Mouse (Mus musculus) neural tube, embryonic 12.5 days (tissue): ENCODE measurements at regions not wholly inside any gene's neighbourhood (a gene's known extent, or its start where the extent isn't known, plus 50 kb on each side); places are given as distances from the start of the nearest gene placed in this dataset.

Source experiments
- ATAC-seq: fragments of 200-750 bp; cut with Nextera tagmentation; 2 replicates; pipeline ENCODE4 v1.8.0; 2017; ENCODE audit warnings: low read depth, mild to moderate bottlenecking, moderate TSS enrichment, moderate library complexity; ENCODE audit not compliant: low FRiP score
- H3K27ac ChIP-seq: fragments of 300-500 bp; sonication (generic); 2 replicates; pipeline ENCODE4 v1.5.1; 2016
- H3K27me3 ChIP-seq: fragments of 300-500 bp; sonication (generic); replicated peaks from 2 replicates; pipeline ENCODE4 v1.6.1; 2016; ENCODE audit warnings: mild to moderate bottlenecking
- H3K36me3 ChIP-seq: fragments of 300-500 bp; sonication (generic); 2 replicates; pipeline ENCODE4 v1.6.1; 2016; ENCODE audit warnings: mild to moderate bottlenecking
- H3K4me1 ChIP-seq: fragments of 300-500 bp; sonication (generic); 2 replicates; pipeline ENCODE4 v1.6.1; 2016
- H3K4me2 ChIP-seq: fragments of 300-500 bp; sonication (generic); replicated peaks from 2 replicates; pipeline ENCODE4 v1.6.1; 2016; ENCODE audit warnings: mild to moderate bottlenecking
- H3K4me3 ChIP-seq: fragments of 300-500 bp; sonication (generic); 2 replicates; pipeline ENCODE4 v1.5.1; 2016
- H3K9ac ChIP-seq: fragments of 300-500 bp; sonication (generic); 2 replicates; pipeline ENCODE4 v1.6.1; 2016; ENCODE audit warnings: mild to moderate bottlenecking
- H3K9me3 ChIP-seq: fragments of 300-500 bp; sonication (generic); 2 replicates; pipeline ENCODE4 v1.6.1; 2016; ENCODE audit warnings: mild to moderate bottlenecking
- WGBS: fragments of 180-500 bp; shearing (Covaris S2); methylation state at CpG from one replicate; pipeline ENCODE4 v1.1.7; 2016; 5-methylcytosine and 5-hydroxymethylcytosine counted together

GRCm38 (mm10) chr2:108691156-108692007 lies 589.2 kb upstream of the Kif18a start:
- ATAC-seq, result no peak
- no peak overlapping the region for H3K9ac ChIP-seq
- 62% methylated on average over 10 of the region's 10 CpGs for WGBS
- H3K4me2 ChIP-seq, result no peak overlapping the region
- H3K27ac ChIP-seq, result no peak overlapping the region
- H3K4me3 ChIP-seq, result no peak overlapping the region
- H3K27me3 ChIP-seq, result no peaks in the 10 kb centered on the region
- no peaks in the 10 kb centered on the region for H3K4me1 ChIP-seq
- H3K9me3 ChIP-seq, result no peaks in the 10 kb centered on the region
- no peaks in the 10 kb centered on the region for H3K36me3 ChIP-seq

- no peaks in the 10 kb centered on the region for H3K36me3 ChIP-seq
- H3K27ac ChIP-seq, result no peak overlapping the region
- no peak overlapping the region for H3K9ac ChIP-seq
- H3K9me3 ChIP-seq, result no peaks in the 10 kb centered on the region
- WGBS, result 81% methylated on average over 7 of the region's 7 CpGs
- no peak overlapping the region for H3K4me2 ChIP-seq
- H3K27me3 ChIP-seq, result no peaks in the 10 kb centered on the region
- H3K4me1 ChIP-seq, result no peaks in the 10 kb centered on the region
- no peak overlapping the region for H3K4me3 ChIP-seq
- no peak for ATAC-seq
Measured at GRCm38 (mm10) chr2:108701308-108701707, 579.2 kb upstream of the Kif18a start.

GRCm38 (mm10) chr2:108707856-108708855 lies 572.4 kb upstream of the Kif18a start:
- Histone ChIP-seq H3K4me3 (no peak overlapping the region), H3K9ac (no peak overlapping the region), H3K27me3 (no peaks in the 10 kb centered on the region), H3K36me3 (no peaks in the 10 kb centered on the region), H3K4me2 (no peak overlapping the region), H3K4me1 (no peaks in the 10 kb centered on the region), H3K9me3 (no peaks in the 10 kb centered on the region), H3K27ac (no peak overlapping the region)
- no peak for ATAC-seq
- WGBS, result 86% methylated on average over 5 of the region's 5 CpGs

- Histone ChIP-seq H3K27ac (no peak overlapping the region), H3K9ac (no peak overlapping the region), H3K4me1 (no peaks in the 10 kb centered on the region), H3K9me3 (no peaks in the 10 kb centered on the region), H3K4me3 (no peak overlapping the region), H3K4me2 (no peak overlapping the region), H3K36me3 (no peaks in the 10 kb centered on the region), H3K27me3 (no peaks in the 10 kb centered on the region)
- WGBS, result 81% methylated on average over 3 of the region's 3 CpGs
- ATAC-seq, result no peak
Measured at GRCm38 (mm10) chr2:108742079-108742478, 538.5 kb upstream of the Kif18a start.

GRCm38 (mm10) chr2:108743511-108743910 lies 537.0 kb upstream of the Kif18a start:
- H3K9ac ChIP-seq, result no peak overlapping the region
- no peak overlapping the region for H3K4me3 ChIP-seq
- no peaks in the 10 kb centered on the region for H3K9me3 ChIP-seq
- H3K36me3 ChIP-seq, result no peaks in the 10 kb centered on the region
- H3K27ac ChIP-seq, result no peak overlapping the region
- no peak overlapping the region for H3K4me2 ChIP-seq
- no peak for ATAC-seq
- WGBS, result 38% methylated on average over 2 of the region's 2 CpGs
- no peaks in the 10 kb centered on the region for H3K4me1 ChIP-seq
- no peaks in the 10 kb centered on the region for H3K27me3 ChIP-seq

- no peaks in the 10 kb centered on the region for H3K4me1 ChIP-seq
- H3K4me2 ChIP-seq, result no peak overlapping the region
- no peak overlapping the region for H3K9ac ChIP-seq
- no peak for ATAC-seq
- H3K4me3 ChIP-seq, result no peak overlapping the region
- no peak overlapping the region for H3K27ac ChIP-seq
- 89% methylated on average over 2 of the region's 2 CpGs for WGBS
- no peaks in the 10 kb centered on the region for H3K36me3 ChIP-seq
- no peaks in the 10 kb centered on the region for H3K9me3 ChIP-seq
- H3K27me3 ChIP-seq, result no peaks in the 10 kb centered on the region
Measured at GRCm38 (mm10) chr2:108744797-108745196, 535.7 kb upstream of the Kif18a start.

GRCm38 (mm10) chr2:108753494-108754225 lies 526.9 kb upstream of the Kif18a start:
- H3K27me3 ChIP-seq, result no peaks in the 10 kb centered on the region
- H3K9ac ChIP-seq, result no peak overlapping the region
- no peak overlapping the region for H3K4me3 ChIP-seq
- H3K4me1 ChIP-seq, result no peaks in the 10 kb centered on the region
- no peaks in the 10 kb centered on the region for H3K9me3 ChIP-seq
- no peak overlapping the region for H3K4me2 ChIP-seq
- no peak overlapping the region for H3K27ac ChIP-seq
- no peak for ATAC-seq
- 70% methylated on average over 3 of the region's 3 CpGs for WGBS
- no peaks in the 10 kb centered on the region for H3K36me3 ChIP-seq

- H3K4me3 ChIP-seq, result no peak overlapping the region
- no peak overlapping the region for H3K4me2 ChIP-seq
- no peaks in the 10 kb centered on the region for H3K27me3 ChIP-seq
- no peak overlapping the region for H3K27ac ChIP-seq
- H3K9ac ChIP-seq, result no peak overlapping the region
- no peaks in the 10 kb centered on the region for H3K36me3 ChIP-seq
- H3K9me3 ChIP-seq, result no peaks in the 10 kb centered on the region
- 87% methylated on average over 1 of the region's 1 CpGs for WGBS
- no peaks in the 10 kb centered on the region for H3K4me1 ChIP-seq
- ATAC-seq, result no peak
Measured at GRCm38 (mm10) chr2:108755821-108756220, 524.7 kb upstream of the Kif18a start.

- H3K27me3 ChIP-seq, result no peaks in the 10 kb centered on the region
- 94% methylated on average over 1 of the region's 1 CpGs for WGBS
- no peak overlapping the region for H3K9ac ChIP-seq
- H3K36me3 ChIP-seq, result no peaks in the 10 kb centered on the region
- no peak for ATAC-seq
- no peak overlapping the region for H3K27ac ChIP-seq
- H3K4me1 ChIP-seq, result no peaks in the 10 kb centered on the region
- H3K9me3 ChIP-seq, result no peaks in the 10 kb centered on the region
- no peak overlapping the region for H3K4me2 ChIP-seq
- H3K4me3 ChIP-seq, result no peak overlapping the region
Measured at GRCm38 (mm10) chr2:108756251-108756650, 524.3 kb upstream of the Kif18a start.

- no peak overlapping the region for H3K9ac ChIP-seq
- no peaks in the 10 kb centered on the region for H3K27me3 ChIP-seq
- no peak overlapping the region for H3K4me3 ChIP-seq
- H3K9me3 ChIP-seq, result no peaks in the 10 kb centered on the region
- 88% methylated on average over 4 of the region's 4 CpGs for whole genome bisulfite sequencing
- H3K36me3 ChIP-seq, result no peaks in the 10 kb centered on the region
- no peaks in the 10 kb centered on the region for H3K4me1 ChIP-seq
- no peak for ATAC-seq
- no peak overlapping the region for H3K27ac ChIP-seq
- H3K4me2 ChIP-seq, result no peak overlapping the region
Measured at GRCm38 (mm10) chr2:108764703-108765102, 515.8 kb upstream of the Kif18a start.

- 88% methylated on average over 2 of the region's 2 CpGs for WGBS
- ATAC-seq, result no peak
Measured at GRCm38 (mm10) chr2:108766461-108766860, 514.1 kb upstream of the Kif18a start.

GRCm38 (mm10) chr2:108770383-108770782 lies 510.2 kb upstream of the Kif18a start:
- Histone ChIP-seq H3K27ac (no peak overlapping the region), H3K9me3 (no peaks in the 10 kb centered on the region), H3K4me2 (no peak overlapping the region), H3K27me3 (no peaks in the 10 kb centered on the region), H3K4me1 (no peaks in the 10 kb centered on the region), H3K4me3 (no peak overlapping the region), H3K36me3 (no peaks in the 10 kb centered on the region), H3K9ac (no peak overlapping the region)
- 89% methylated on average over 1 of the region's 1 CpGs for WGBS
- ATAC-seq, result no peak

More at GRCm38 (mm10) chr2:108766461-108766860, 514.1 kb upstream of the Kif18a start:
- H3K4me1 ChIP-seq, result no peaks in the 10 kb centered on the region
- H3K9ac ChIP-seq, result no peak overlapping the region
- H3K36me3 ChIP-seq, result no peaks in the 10 kb centered on the region
- H3K4me2 ChIP-seq, result no peak overlapping the region
- no peak overlapping the region for H3K4me3 ChIP-seq
- no peaks in the 10 kb centered on the region for H3K27me3 ChIP-seq
- no peak overlapping the region for H3K27ac ChIP-seq
- no peaks in the 10 kb centered on the region for H3K9me3 ChIP-seq
